Mouse (Mus musculus) heart, adult 2 months (tissue): ENCODE measurements around the gene Rtn3. TPM values are rescaled to one million over a fixed set of nuclear protein-coding genes. Genes with fewer than 3 reads are reported as not detected.

Experiments used
- DNase-seq, 2 experiments: peaks; one replicate each; pipeline ENCODE4 v3.0.0; 2021
- H3K27ac ChIP-seq: fragments of 200-600 bp; 2 replicates; pipeline ENCODE4 v1.8.1; 2022
- H3K27me3 ChIP-seq: fragments of 200-500 bp; 2 replicates; pipeline ENCODE4 v1.6.1; 2012; ENCODE audit warnings: mild to moderate bottlenecking, low read length, inconsistent platforms, mixed read lengths; ENCODE audit not compliant: control insufficient read depth, insufficient read depth
- H3K36me3 ChIP-seq: fragments of 200-500 bp; 2 replicates; pipeline ENCODE4 v1.6.1; 2012; ENCODE audit warnings: low read length, inconsistent platforms; ENCODE audit not compliant: control insufficient read depth, insufficient read depth
- H3K4me1 ChIP-seq: fragments of 200-500 bp; 2 replicates; pipeline ENCODE4 v1.6.1; 2011; ENCODE audit warnings: low read length; ENCODE audit not compliant: control insufficient read depth, insufficient read depth
- H3K4me3 ChIP-seq: fragments of 200-600 bp; 2 replicates; pipeline ENCODE4 v1.8.1; 2022
- H3K79me2 ChIP-seq: fragments of 200-500 bp; replicated peaks from 2 replicates; pipeline ENCODE4 v1.6.1; 2012; ENCODE audit warnings: mild to moderate bottlenecking, inconsistent platforms, low read length, moderate library complexity, mixed read lengths; ENCODE audit not compliant: control insufficient read depth, insufficient read depth
- H3K9ac ChIP-seq: fragments of 200-500 bp; 2 replicates; pipeline ENCODE4 v1.6.1; 2012; ENCODE audit warnings: low read depth, mild to moderate bottlenecking, control low read depth, inconsistent platforms, low read length, mixed read lengths
- CTCF ChIP-seq: fragments of 200-600 bp; IDR thresholded peaks from 2 replicates; pipeline ENCODE4 v1.8.1; 2022; ENCODE audit warnings: antibody characterized with exemption, mild to moderate bottlenecking, moderate library complexity
- EP300 ChIP-seq: fragments of 200-500 bp; IDR thresholded peaks from 2 replicates; pipeline ENCODE4 v1.6.1; 2011; ENCODE audit warnings: low read depth, low read length, control low read depth; ENCODE audit not compliant: insufficient read depth
- POLR2A ChIP-seq: fragments of 200-500 bp; IDR thresholded peaks from 2 replicates; pipeline ENCODE4 v1.6.1; 2011; ENCODE audit warnings: mild to moderate bottlenecking, low read depth, low read length, control low read depth; ENCODE audit not compliant: insufficient read depth
- WGBS: fragments of 180-500 bp; shearing (Covaris S2); methylation state at CpG from one replicate; pipeline ENCODE4 v1.1.7; 2018; 5-methylcytosine and 5-hydroxymethylcytosine counted together
- intact Hi-C: fragments of 180-260 bp; cut with DNase I; formaldehyde crosslinking; loops from one replicate; pipeline ENCODE4 v1.15.1; 2025
- microRNA-seq, 2 experiments: library from miRNA; unstranded; fragments of <30 nt; microRNA quantifications; one replicate each; pipeline ENCODE4 v1.2.0; 2021
- polyA plus RNA-seq: library from polyadenylated mRNA; depleted of rRNA; stranded (reverse); fragments of >200 nt; gene quantifications from 2 replicates; pipeline ENCODE4 v1.2.3, GENCODE M21; 2012; rRNA removed
- total RNA-seq, 2 experiments: library from RNA; stranded (reverse); gene quantifications; 2 replicates each; pipeline ENCODE4 v1.2.3; 2021

The Rtn3 gene
- total and polyA plus RNA-seq, 3 experiments, result 58.2 to 75.4 (median 71.8) TPM

GRCm38 (mm10) chr19:7381906-7382247, 101.2 kb downstream of the Rtn3 start:
- peaks cover 3% of the 10 kb centered on the region; the same call in 1 of the 2 replicates for H3K4me1 ChIP-seq
- peak overlapping the region; percentile 99 for H3K4me3 ChIP-seq
- TF ChIP-seq EP300, result no peak
- no peak for TF ChIP-seq POLR2A
- TF ChIP-seq CTCF, result no peak
- H3K36me3 ChIP-seq, result no peaks in the 10 kb centered on the region; the same call in 1 of the 2 replicates
- intact Hi-C loops, result loop anchor here (2.0 kb wide), 1 partner anchor 39 kb away; no protein-coding TSS in a partner anchor
- H3K27me3 ChIP-seq, result no peaks in the 10 kb centered on the region
- peak overlapping the region; percentile 93 for H3K9ac ChIP-seq
- peak overlapping the region; percentile 96 for H3K27ac ChIP-seq
- no peak for DNase-seq
- peaks cover 4% of the 10 kb centered on the region; the same call in 1 of the 2 replicates for H3K79me2 ChIP-seq
- WGBS, result 9% methylated on average over 8 of the region's 8 CpGs

GRCm38 (mm10) chr19:7377639-7378038, 105.4 kb downstream of the Rtn3 start:
- Histone ChIP-seq H3K27me3 (no peaks in the 10 kb centered on the region), H3K27ac (no peak overlapping the region), H3K4me3 (no peak overlapping the region), H3K9ac (no peak overlapping the region), H3K79me2 (peaks cover 4% of the 10 kb centered on the region; the same call in 1 of the 2 replicates), H3K4me1 (0 out of 2 replicates have a peak, but pooled peaks cover 1% of the 10 kb centered on the region), H3K36me3 (no peaks in the 10 kb centered on the region; the same call in 1 of the 2 replicates)
- no peak for DNase-seq
- intact Hi-C loops, result no loop called here
- no peak for TF ChIP-seq EP300
- TF ChIP-seq CTCF, result no peak
- TF ChIP-seq POLR2A, result no peak
- 63% methylated on average over 2 of the region's 2 CpGs for WGBS

Small RNA genes lying within 50 kb of the gene (microRNA-seq; reads per million reads assigned to microRNA genes)
- 0 reads per million in 2 experiments for gene Mir6991

Other genes with a start within 250 kb of the Rtn3 start
- 10 to 100 TPM; 14.9 to 16.4 TPM for gene Naa40, start 242.1 kb downstream of the Rtn3 start, total RNA-seq
- 23.8 and 31.8 TPM in 2 replicates for gene Naa40, start 242.1 kb downstream of the Rtn3 start, polyA plus RNA-seq
- 1 to 10 TPM; 5.7 to 7.6 TPM for gene Rcor2, start 216.0 kb downstream of the Rtn3 start, total RNA-seq
- gene Rcor2, start 216.0 kb downstream of the Rtn3 start, polyA plus RNA-seq, result 11.6 and 12.7 TPM in 2 replicates
- gene Mark2, start 141.4 kb downstream of the Rtn3 start, total RNA-seq, result 10 to 100 TPM; 46.2 to 53.8 TPM
- 53.1 and 56.7 TPM in 2 replicates for gene Mark2, start 141.4 kb downstream of the Rtn3 start, polyA plus RNA-seq
- gene Spindoc, start 100.3 kb downstream of the Rtn3 start, total RNA-seq, result 10 to 100 TPM; 11.6 to 14.0 TPM
- 12.4 and 13.4 TPM in 2 replicates for gene Spindoc, start 100.3 kb downstream of the Rtn3 start, polyA plus RNA-seq
- gene 2700081O15Rik, start 65.7 kb downstream of the Rtn3 start, total RNA-seq, result 10 to 100 TPM; 13.1 to 13.4 TPM
- gene 2700081O15Rik, start 65.7 kb downstream of the Rtn3 start, polyA plus RNA-seq, result 16.4 and 25.7 TPM in 2 replicates
- 10 to 100 TPM; 14.0 TPM for gene Atl3, start 10.8 kb upstream of the Rtn3 start, total RNA-seq
- 6.8 and 14.3 TPM in 2 replicates for gene Atl3, start 10.8 kb upstream of the Rtn3 start, polyA plus RNA-seq
- 100 to 1,000 TPM; 104 to 134 TPM for gene Pla2g16, start 74.2 kb upstream of the Rtn3 start, total RNA-seq
- 75.6 and 108 TPM in 2 replicates for gene Pla2g16, start 74.2 kb upstream of the Rtn3 start, polyA plus RNA-seq
- gene Lgals12, start 123.9 kb upstream of the Rtn3 start, total RNA-seq, result 1 to 10 TPM in 1 of 2 experiments, under 1 TPM in 1; 0.34 to 1.2 TPM
- 1.3 and 4.0 TPM in 2 replicates for gene Lgals12, start 123.9 kb upstream of the Rtn3 start, polyA plus RNA-seq
- gene Hrasls5, start 129.3 kb upstream of the Rtn3 start, total RNA-seq, result not detected
- 0.82 and 0.94 TPM in 2 replicates for gene Hrasls5, start 129.3 kb upstream of the Rtn3 start, polyA plus RNA-seq
- not detected for gene Slc22a19, start 228.0 kb upstream of the Rtn3 start, total RNA-seq
- not detected in 2 replicates for gene Slc22a19, start 228.0 kb upstream of the Rtn3 start, polyA plus RNA-seq